Mouse (Mus musculus): ENCODE results near the gene Pepd. TPM values are rescaled to one million over a fixed set of nuclear protein-coding genes. Genes with fewer than 3 reads are reported as not detected.

Pepd gene
- polyA plus RNA-seq, 1 experiment: 82.1 TPM

GRCm38 (mm10) chr7:34925208-34925607 is 13.0 kb downstream of the Pepd start:
- no peak overlapping the region for H3K4me2 ChIP-seq (ENCODE audit: low read depth)

GRCm38 (mm10) chr7:34925956-34926355 is 13.8 kb downstream of the Pepd start:
- Histone ChIP-seq H3K27me3 (ENCODE audit: control insufficient read depth, insufficient read depth, insufficient read length) (no peaks in the 10 kb centered on the region), H3K36me3 (ENCODE audit: control insufficient read depth, insufficient read depth) (peaks cover 5% of the 10 kb centered on the region), H3K79me2 (ENCODE audit: control insufficient read depth, insufficient read depth) (no peaks in the 10 kb centered on the region), H3K4me2 (ENCODE audit: low read depth) (no peak overlapping the region), H3ac (ENCODE audit: control insufficient read depth, insufficient read length) (no peak overlapping the region), H3K4me3 (no peak overlapping the region)
- no peak for TF ChIP-seq USF1 (IDR thresholded peaks at IDR 0.05; ENCODE audit: low read depth)
- no peak for TF ChIP-seq E2F4 (IDR thresholded peaks at IDR 0.05; ENCODE audit: insufficient read depth)
- no peak for TF ChIP-seq MYOD1 (IDR thresholded peaks at IDR 0.05; ENCODE audit: control insufficient read depth in 1 of 3, insufficient read length in 2 of 3, low read depth in 2 of 3)

More at GRCm38 (mm10) chr7:34925208-34925607, 13.0 kb downstream of the Pepd start:
- H3ac ChIP-seq (ENCODE audit: control insufficient read depth, insufficient read length): no peak overlapping the region
- H3K79me2 ChIP-seq (ENCODE audit: control insufficient read depth, insufficient read depth): no peaks in the 10 kb centered on the region
- H3K27me3 ChIP-seq (ENCODE audit: control insufficient read depth, insufficient read depth, insufficient read length): no peaks in the 10 kb centered on the region
- no peak overlapping the region for H3K4me3 ChIP-seq
- peaks cover 5% of the 10 kb centered on the region for H3K36me3 ChIP-seq (ENCODE audit: control insufficient read depth, insufficient read depth)
- TF ChIP-seq SRF (IDR thresholded peaks at IDR 0.05; ENCODE audit: control insufficient read depth, insufficient read length, low read depth): no peak
- no peak for TF ChIP-seq POLR2AphosphoS2 (IDR thresholded peaks at IDR 0.05; ENCODE audit: insufficient read length, low read depth)
- TF ChIP-seq TCF12 (IDR thresholded peaks at IDR 0.05; ENCODE audit: insufficient read depth, poor library complexity, severe bottlenecking): no peak
- no peak for TF ChIP-seq POLR2A (IDR thresholded peaks at IDR 0.05; ENCODE audit: insufficient read length, low read depth)
- no peak for TF ChIP-seq MYOG (IDR thresholded peaks at IDR 0.05; ENCODE audit: control insufficient read depth in 1 of 3, insufficient read depth in 1 of 3, insufficient read length in 2 of 3, low read depth in 2 of 3)
- no peak for TF ChIP-seq CEBPB (IDR thresholded peaks at IDR 0.05; ENCODE audit: insufficient read depth, poor library complexity, severe bottlenecking)
- no peak for TF ChIP-seq E2F4 (IDR thresholded peaks at IDR 0.05; ENCODE audit: insufficient read depth)
- no peak for TF ChIP-seq USF1 (IDR thresholded peaks at IDR 0.05; ENCODE audit: low read depth)
- no peak for TF ChIP-seq REST (IDR thresholded peaks at IDR 0.05; ENCODE audit: insufficient read depth, insufficient read length)
- TF ChIP-seq MYOD1 (IDR thresholded peaks at IDR 0.05; ENCODE audit: control insufficient read depth in 1 of 3, insufficient read length in 2 of 3, low read depth in 2 of 3): no peak
- no peak for TF ChIP-seq TCF3 (IDR thresholded peaks at IDR 0.05; ENCODE audit: insufficient read length, low read depth)
- TF ChIP-seq MAX (IDR thresholded peaks at IDR 0.05; ENCODE audit: low read depth): no peak

GRCm38 (mm10) chr7:34929614-34930262 is 17.6 kb downstream of the Pepd start:
- TF ChIP-seq MYOG (IDR thresholded peaks at IDR 0.05; ENCODE audit: control insufficient read depth in 1 of 3, insufficient read depth in 1 of 3, insufficient read length in 2 of 3, low read depth in 2 of 3): peak in 2 of 3 experiments; percentile 68 to 74
- no peak for TF ChIP-seq POLR2A (IDR thresholded peaks at IDR 0.05; ENCODE audit: insufficient read length, low read depth)
- TF ChIP-seq MYOD1 (IDR thresholded peaks at IDR 0.05; ENCODE audit: control insufficient read depth in 1 of 3, insufficient read length in 2 of 3, low read depth in 2 of 3): peak in 2 of 3 experiments; percentile 91 to 95
- no peak for TF ChIP-seq CEBPB (IDR thresholded peaks at IDR 0.05; ENCODE audit: insufficient read depth, poor library complexity, severe bottlenecking)
- TF ChIP-seq USF1 (IDR thresholded peaks at IDR 0.05; ENCODE audit: low read depth): no peak
- TF ChIP-seq TCF12 (IDR thresholded peaks at IDR 0.05; ENCODE audit: insufficient read depth, poor library complexity, severe bottlenecking): no peak
- TF ChIP-seq TCF3 (IDR thresholded peaks at IDR 0.05; ENCODE audit: insufficient read length, low read depth): peak; percentile 38
- TF ChIP-seq E2F4 (IDR thresholded peaks at IDR 0.05; ENCODE audit: insufficient read depth): no peak
- TF ChIP-seq REST (IDR thresholded peaks at IDR 0.05; ENCODE audit: insufficient read depth, insufficient read length): no peak
- TF ChIP-seq MAX (IDR thresholded peaks at IDR 0.05; ENCODE audit: low read depth): no peak
- no peak for TF ChIP-seq POLR2AphosphoS2 (IDR thresholded peaks at IDR 0.05; ENCODE audit: insufficient read length, low read depth)
- Histone ChIP-seq H3K4me3 (no peak overlapping the region), H3ac (ENCODE audit: control insufficient read depth, insufficient read length) (no peak overlapping the region), H3K4me2 (ENCODE audit: low read depth) (peak overlapping the region; percentile 46), H3K36me3 (ENCODE audit: control insufficient read depth, insufficient read depth) (peaks cover 5% of the 10 kb centered on the region), H3K79me2 (ENCODE audit: control insufficient read depth, insufficient read depth) (no peaks in the 10 kb centered on the region), H3K27me3 (ENCODE audit: control insufficient read depth, insufficient read depth, insufficient read length) (no peaks in the 10 kb centered on the region)

GRCm38 (mm10) chr7:34930263-34930757 is 18.1 kb downstream of the Pepd start:
- Histone ChIP-seq H3ac (ENCODE audit: control insufficient read depth, insufficient read length) (no peak overlapping the region), H3K4me2 (ENCODE audit: low read depth) (peak overlapping the region; percentile 46)
- TF ChIP-seq POLR2A (IDR thresholded peaks at IDR 0.05; ENCODE audit: insufficient read length, low read depth) (no peak), TCF12 (IDR thresholded peaks at IDR 0.05; ENCODE audit: insufficient read depth, poor library complexity, severe bottlenecking) (no peak), POLR2AphosphoS2 (IDR thresholded peaks at IDR 0.05; ENCODE audit: insufficient read length, low read depth) (no peak), E2F4 (IDR thresholded peaks at IDR 0.05; ENCODE audit: insufficient read depth) (no peak), CEBPB (IDR thresholded peaks at IDR 0.05; ENCODE audit: insufficient read depth, poor library complexity, severe bottlenecking) (no peak), MAX (IDR thresholded peaks at IDR 0.05; ENCODE audit: low read depth) (no peak), TCF3 (IDR thresholded peaks at IDR 0.05; ENCODE audit: insufficient read length, low read depth) (no peak), USF1 (IDR thresholded peaks at IDR 0.05; ENCODE audit: low read depth) (no peak), SRF (IDR thresholded peaks at IDR 0.05; ENCODE audit: control insufficient read depth, insufficient read length, low read depth) (no peak), REST (IDR thresholded peaks at IDR 0.05; ENCODE audit: insufficient read depth, insufficient read length) (no peak), MYOG (IDR thresholded peaks at IDR 0.05; ENCODE audit: control insufficient read depth in 1 of 3, insufficient read depth in 1 of 3, insufficient read length in 2 of 3, low read depth in 2 of 3) (no peak), MYOD1 (IDR thresholded peaks at IDR 0.05; ENCODE audit: control insufficient read depth in 1 of 3, insufficient read length in 2 of 3, low read depth in 2 of 3) (no peak)

More at GRCm38 (mm10) chr7:34930263-34930757, 18.1 kb downstream of the Pepd start:
- Histone ChIP-seq H3K4me3 (no peak overlapping the region), H3K79me2 (ENCODE audit: control insufficient read depth, insufficient read depth) (no peaks in the 10 kb centered on the region), H3K27me3 (ENCODE audit: control insufficient read depth, insufficient read depth, insufficient read length) (no peaks in the 10 kb centered on the region), H3K36me3 (ENCODE audit: control insufficient read depth, insufficient read depth) (peaks cover 5% of the 10 kb centered on the region)

Data from myocyte (in vitro differentiated cells).